Mouse (Mus musculus) lung, adult 2 months (tissue): ENCODE results near the gene Rpl6.

Experiments
- CTCF ChIP-seq: fragments of 200-500 bp; IDR thresholded peaks from 2 replicates; pipeline ENCODE4 v1.5.1; 2011; ENCODE audit warnings: mild to moderate bottlenecking, low read length, control low read depth; ENCODE audit not compliant: insufficient read depth
- POLR2A ChIP-seq: fragments of 200-500 bp; IDR thresholded peaks from 2 replicates; pipeline ENCODE4 v1.6.1; 2011; ENCODE audit warnings: low read depth, mild to moderate bottlenecking, control low read depth, low read length, borderline replicate concordance; ENCODE audit errors: extremely low read depth

GRCm38 (mm10) chr5:121224856-121225255, 20.6 kb downstream of the Rpl6 start:
- no peak for TF ChIP-seq CTCF
- no peak for TF ChIP-seq POLR2A
